Mouse (Mus musculus) MN1 (cell line): Measurements from ENCODE around the gene Tom1l1.
"Not testable (repeated sequence)": the region's sequence is repeated elsewhere in the genome, so short reads cannot be mapped to it uniquely, and the experiment has no call there.

Source experiments
- DNase-seq: peaks from one replicate; pipeline ENCODE4 v3.0.0-alpha.2; 2016; ENCODE audit warnings: low spot score

The Tom1l1 gene

DNA sequence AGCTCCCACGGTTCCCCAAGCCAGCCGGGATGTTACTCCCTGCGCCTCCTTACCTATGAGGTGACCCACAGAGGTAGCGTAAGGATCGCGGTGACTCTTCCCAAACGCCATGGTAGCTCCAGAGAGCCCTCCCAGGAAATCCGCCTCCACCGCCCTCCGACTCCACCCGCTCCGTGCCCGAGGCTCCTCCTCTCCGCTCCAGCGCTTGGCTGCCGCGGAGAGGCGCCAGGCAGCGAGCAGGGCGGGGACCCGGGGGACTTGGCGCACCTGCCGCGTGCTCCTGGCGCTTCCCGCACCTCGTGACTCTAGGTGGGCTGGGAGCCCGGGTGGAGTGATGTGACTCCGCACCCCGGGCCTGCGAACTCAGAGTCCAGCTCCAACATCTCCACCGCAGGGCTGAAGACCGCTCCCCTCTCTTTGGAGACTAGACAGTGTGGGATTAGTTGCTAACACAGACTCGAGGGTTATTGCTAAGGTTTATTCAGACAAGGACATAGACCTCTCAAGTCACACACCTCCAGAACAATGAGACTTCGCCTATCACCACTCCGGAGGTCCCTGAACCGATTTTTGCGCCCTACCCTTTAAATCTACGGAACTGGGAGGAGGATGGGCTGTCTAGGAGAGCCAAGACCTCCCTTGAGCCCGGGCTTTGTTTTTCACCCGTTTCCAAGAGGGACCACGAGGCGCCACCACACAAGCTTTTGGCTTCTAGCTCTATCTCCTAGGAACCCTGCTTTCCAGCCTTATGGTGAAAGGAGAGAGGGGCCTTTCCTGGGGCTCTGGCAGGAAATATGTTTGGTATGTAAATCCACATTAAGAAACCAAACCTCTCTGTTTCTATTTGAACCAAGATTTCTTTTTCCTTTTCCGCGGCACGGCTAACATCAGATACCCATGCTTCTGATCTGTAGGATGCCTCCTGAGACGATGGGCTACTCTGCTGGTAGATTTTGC, at the start of gene Tom1l1:
TSS of gene Tom1l1 (minus strand) at position 907 of the 957 bp plus-strand sequence.
- peak; percentile 64 for DNase-seq

DNA sequence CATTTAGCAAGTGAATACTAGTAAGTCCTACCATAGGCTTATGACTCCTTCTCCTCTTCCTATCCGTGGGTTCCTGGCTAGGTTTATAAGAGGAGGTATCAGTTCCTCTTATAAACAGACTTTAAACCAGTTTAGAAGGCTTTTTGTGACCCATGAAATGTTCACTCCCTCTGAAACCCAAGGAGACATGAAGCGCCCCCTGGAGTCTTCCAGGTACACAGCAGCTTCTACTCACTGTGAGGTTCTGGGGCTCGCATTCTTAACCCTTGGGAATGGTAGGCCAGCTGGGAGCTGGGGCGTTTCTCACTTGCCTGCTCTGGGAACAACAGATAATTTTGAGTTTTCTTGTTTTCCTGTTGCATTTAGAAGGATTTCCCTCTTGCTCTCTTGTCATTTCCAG, 45.4 kb upstream of the Tom1l1 start:
- no peak for DNase-seq

DNA sequence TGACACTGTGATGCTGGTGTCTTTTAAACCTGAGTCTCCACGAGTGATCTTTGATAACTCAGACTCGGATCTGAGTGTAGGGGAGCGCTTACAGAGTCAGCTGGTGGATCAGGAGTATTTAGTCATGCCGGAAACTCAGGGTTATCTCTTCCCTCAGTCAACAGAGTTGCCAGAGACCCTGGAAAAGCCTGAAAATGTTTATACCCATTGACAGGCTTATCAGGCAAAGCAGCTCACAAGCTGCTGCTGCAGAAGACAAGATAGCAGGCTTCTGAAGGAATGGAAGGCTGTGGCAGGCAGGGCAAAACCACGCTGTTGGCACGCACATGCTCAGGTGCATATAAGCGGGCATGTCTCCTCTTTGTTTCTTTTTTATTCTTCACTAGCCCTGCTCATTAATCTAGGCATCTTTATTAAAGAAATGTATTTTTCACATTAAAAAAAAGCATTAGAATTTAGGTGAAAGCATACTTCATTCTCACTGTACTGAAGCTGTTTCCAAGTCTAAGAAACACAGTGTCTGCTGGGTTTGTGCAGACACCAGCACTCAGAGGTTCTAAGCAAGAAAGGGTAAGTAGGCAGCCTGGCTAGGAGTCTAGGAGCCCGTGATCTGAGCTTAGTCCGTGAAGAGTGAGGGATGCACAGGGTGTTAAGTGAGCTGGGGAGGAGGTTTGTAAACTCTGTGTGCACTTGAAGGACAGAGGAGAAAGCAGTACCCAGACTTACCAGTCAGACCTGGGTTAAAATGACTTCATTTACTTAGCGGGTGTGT, 39.4 kb upstream of the Tom1l1 start:
- DNase-seq, result no peak

DNA sequence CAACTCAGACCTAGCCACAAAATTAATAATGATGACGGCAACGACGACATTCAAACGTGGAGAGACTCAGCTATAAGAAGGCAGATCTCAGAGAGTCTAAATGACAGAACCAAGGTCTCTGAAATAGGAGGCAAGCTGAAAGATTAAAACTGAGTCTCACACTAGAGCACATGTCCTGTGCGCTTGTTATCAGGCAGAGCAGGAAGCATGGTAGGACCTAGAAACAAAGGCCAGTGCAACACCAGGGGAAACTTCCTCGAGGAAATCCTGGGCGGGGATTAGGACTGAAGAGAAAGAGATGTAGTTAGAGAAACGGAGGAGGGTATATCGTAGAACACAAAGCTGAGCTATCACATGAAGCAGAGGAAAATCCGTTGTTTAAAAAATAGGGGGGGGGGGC, 38.6 kb upstream of the Tom1l1 start:
- no peak for DNase-seq

DNA sequence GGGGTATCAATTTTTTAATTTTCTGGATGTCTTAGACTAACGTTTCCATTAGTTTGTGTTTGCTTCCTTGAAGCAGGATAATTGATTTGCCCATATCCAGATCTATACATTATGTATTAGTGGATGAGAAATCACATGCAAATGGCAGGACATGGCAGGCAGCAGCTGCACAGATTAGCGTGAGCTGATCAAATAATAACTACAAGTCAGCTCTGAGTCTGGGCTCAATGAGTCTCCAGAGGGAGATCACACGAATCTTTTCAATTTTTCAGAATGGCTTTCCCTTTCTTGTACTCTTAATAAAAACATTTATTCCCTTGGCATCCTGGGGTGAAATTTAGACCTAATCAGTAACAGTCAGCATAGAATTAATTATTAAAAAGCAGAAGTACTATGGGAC, 34.1 kb upstream of the Tom1l1 start:
- DNase-seq, result no peak

DNA sequence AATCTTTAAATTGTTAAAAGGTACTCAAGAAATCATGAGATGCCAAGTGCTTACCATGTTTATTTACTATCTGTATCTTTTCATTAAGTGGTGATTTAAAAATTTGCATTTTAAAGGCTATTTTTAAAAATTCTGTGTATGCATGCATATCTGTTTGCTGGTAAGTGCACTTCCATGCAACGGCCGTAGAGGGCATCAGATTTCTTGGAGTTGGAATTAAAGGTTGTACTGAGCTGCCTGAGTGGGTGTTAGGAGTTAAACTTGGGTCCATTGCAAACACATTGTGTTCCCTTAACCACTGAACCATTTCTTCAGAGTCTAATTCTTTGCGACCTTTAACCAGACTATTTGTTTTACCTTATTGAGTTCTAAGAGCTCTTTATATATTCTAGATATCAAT, 29.6 kb upstream of the Tom1l1 start:
- no peak for DNase-seq

DNA sequence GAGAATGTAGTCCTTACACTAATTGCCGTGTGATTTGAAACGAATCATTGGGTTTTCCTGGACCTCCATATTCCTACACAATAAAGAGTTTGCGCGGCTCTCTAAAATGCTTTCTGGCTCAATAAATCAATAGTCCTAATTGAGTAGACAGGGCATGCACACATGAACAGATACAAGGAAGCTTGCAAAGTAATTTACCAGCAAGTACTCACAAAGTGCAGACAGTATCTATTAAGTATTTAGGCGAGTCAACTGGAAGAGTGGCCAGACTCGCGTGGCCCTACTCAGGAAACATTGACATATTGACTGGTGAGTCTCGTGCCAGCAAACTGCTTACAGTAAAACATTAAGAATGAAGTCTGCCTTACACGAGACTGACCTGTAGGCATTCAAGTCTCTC, 23.4 kb upstream of the Tom1l1 start:
- no peak for DNase-seq

DNA sequence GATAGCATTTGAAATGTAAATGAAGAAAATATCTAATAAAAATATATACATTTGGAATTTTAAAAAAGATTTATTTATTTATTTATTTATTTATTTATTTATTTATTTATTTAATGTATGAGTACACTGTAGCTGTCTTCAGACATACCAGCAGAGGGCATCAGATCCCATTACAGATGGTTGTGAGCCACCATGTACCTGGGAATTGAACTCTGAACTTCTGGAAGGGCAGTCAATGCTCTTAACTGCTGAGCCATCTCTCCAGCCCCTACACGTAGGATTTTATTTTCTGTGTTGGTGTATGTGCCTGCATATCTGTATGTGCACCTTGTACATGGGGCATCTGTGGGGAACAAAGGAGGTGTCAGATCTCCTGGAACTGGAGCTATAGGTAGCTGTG, 19.0 kb upstream of the Tom1l1 start:
- DNase-seq, result not testable (repeated sequence)

DNA sequence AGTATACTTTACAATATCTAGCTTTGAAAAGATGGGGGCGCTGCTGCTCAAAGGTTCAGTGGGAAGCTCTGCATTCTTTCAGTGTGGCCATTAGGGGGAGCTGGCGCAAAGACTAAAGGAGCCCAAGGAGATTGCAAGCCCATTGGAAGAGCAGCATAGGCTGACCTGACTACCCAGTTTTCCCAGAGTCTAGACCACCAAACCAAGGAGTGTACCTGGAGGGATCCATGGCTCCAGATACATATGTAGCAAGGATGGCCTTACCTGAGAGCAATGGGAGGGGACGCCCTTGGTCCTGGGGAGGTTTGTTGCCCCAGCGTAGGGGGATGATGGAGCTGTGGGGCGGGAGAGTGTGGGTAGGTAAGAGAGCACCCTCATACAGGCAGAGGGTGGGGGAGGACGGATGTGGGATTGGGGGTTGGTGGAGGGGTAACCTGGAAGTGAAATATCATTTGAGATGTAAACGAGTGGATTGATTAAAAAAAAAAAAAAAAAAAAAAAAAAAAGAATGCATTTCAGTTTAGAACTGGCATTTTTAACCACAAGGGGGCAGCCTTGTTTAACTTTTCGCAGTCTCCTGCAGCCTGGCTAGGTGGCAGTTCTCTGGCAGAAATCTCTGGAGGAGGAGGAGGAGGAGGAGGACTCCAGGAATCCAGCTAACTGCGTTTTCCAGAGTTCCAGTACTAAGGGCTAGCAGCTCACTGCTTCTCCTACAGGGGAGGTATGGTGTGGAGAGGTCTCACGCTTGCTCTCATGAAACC, 9.5 kb upstream of the Tom1l1 start:
- peak; percentile 67 for DNase-seq

DNA sequence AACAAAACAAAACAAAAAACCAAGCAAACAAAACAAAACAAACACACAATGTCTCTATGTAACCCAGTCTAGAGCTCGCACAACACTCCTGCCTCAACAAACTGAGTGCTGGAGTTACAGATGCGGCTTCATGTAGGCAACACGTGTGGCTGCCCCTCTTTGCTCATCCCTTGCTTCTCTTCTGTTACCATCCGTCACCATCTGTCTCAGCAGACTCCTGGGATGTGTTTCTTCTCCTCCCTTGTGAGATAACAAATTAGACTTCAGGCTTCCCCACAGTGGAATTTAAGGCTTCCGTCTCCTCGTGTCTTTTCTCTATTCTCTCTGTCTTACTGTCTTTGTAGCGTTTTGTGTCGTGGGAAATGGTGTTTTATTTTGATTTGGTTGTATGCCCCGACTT, 7.6 kb upstream of the Tom1l1 start:
- DNase-seq, result no peak

DNA sequence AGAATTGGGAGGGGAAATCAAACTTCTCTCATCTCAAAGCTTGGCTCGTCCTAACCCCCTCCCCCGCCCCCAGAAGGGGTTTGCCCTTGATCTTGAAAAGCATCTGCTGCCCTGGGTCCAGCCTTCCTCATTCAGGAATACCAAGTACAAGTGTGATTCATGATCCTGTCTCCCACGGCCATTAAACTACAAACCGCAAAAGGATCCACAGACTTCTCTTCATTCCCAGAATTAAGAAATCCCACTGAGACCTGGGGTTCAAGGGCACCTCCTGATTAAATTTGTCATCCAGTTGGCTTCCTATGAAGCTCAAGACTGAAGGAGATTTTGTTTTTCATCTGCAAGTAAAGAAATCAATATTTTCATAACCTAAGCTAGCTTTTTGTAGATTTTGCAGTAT, 6.0 kb upstream of the Tom1l1 start:
- no peak for DNase-seq

DNA sequence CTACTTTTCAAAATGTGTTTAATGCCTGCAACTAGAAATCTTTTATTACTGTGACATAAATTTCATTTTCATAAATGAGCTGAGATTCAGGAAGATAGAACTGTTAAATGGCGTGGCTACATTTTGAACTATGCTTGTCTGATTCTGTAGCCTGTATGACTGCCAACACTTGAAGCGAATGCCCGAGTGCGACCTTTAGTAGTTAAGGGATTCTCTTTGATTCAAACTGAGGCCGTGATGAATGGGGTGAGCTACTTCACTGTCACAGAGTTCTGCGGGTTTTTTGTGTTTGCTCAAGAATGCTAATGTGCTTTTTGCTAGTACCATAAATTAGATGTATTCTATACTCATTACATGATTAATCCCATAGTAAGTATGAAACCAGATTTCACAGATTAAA, 2.2 kb upstream of the Tom1l1 start:
- DNase-seq, result no peak

DNA sequence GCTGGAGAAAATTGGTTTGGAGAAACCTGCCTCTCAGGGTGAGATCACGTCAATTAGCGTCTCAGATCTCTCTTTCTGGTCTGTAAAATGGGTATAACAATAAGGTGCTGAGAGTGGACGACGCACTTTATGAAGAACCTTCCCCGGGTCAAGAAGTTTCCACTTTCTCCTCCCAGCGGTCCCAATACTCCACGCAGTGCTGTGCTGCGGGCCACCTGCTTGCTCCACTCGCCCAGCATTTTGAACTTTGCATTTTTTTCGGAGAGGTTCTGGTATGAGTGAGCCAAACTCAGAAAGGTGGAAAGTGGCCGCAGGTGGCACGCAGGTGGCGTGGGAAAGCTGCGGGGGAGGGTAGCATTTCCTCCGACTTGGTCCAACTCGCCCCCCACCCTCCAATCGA, 1.1 kb downstream of the Tom1l1 start:
- no peak for DNase-seq

DNA sequence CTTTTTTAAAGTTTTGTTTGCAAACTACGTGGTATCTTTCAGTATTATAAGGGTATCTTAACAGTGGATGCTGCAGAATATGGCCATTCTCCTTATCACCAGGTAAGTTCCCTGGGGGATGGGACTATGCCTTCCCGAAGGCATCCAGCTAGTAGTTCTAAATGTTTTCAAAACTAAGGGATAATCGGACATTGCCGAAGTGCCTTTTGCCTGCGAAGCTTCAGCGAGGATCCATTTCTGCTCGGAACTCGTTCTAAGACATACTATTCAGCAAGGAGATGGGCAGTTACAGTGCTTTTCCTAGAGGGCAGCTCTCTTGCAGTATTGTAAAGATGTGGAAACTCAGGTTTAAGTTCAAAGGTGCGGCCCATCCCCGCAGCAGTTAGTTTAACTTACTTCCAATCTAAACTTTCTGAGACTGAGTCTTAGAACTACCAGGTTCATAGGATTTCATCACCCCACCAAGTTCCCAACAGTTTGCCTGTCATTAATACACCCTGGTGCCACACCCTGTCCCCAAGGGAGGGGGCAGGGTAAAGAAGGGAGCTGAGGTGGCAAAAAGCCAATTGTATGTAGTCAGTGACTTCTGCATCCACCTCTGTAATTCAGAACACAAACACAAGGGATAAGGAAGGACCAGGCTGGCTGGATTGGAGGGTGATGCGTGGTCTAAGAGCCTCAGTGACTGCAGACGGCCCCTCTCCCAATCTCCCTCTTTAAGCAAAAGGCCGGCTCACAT, 1.7 kb downstream of the Tom1l1 start:
- DNase-seq, result no peak

DNA sequence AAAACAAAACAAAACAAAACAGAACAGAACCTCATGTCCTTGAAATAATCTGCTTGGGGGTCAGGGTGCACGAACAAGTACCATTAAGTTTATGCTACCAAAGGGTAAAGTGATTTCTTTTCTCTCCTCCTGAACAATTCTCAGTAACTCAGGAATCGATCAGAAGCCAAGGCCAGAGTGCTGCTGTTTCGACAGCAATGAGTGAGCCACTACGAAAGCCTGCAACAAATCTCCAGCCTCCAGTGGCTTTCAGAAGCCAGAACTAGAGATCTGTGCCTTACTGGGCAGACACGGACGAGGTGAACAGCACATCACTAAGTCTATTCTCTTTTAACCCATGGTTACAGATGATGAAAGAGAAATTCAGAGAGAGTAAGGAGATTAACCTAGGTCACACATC, 3.0 kb downstream of the Tom1l1 start:
- DNase-seq, result no peak

DNA sequence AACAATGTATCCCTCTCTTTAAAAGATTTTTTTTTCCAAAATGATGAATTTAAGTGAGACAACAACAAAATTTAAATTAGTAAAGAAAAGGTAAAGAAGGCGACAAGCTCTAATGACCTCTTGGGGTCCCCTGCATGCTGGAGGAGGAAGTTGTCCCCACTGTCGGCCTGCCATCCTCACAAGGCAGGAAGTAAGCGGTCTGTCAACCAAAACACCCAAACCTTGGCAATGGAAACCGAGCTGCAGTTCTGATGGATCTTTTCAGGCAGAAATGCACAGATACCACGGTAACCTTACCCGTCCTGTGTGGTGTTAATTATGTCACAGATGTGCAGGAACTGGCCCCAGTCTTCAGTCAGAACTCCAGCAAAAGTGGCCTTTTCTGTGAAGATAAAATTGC, 3.4 kb downstream of the Tom1l1 start:
- DNase-seq, result no peak

DNA sequence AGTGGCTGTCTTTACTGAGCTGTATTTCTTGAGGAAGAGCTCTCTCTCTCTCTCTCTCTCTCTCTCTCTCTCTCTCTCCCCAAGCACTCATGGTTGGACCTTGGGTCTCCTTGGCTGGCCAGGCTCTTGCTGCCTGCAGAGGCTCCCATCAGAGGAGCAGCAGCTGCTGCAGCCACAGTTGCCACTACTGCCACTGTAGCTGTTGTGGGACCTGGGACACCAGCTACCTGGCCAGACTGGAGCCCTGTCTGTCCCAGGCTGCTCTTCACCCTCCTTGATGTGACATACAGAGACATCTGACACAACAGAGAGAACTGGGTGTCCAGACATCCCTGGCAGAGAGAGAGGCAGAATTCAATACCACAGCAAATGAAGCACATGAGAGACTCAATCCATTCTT, 7.0 kb downstream of the Tom1l1 start:
- DNase-seq, result no peak

DNA sequence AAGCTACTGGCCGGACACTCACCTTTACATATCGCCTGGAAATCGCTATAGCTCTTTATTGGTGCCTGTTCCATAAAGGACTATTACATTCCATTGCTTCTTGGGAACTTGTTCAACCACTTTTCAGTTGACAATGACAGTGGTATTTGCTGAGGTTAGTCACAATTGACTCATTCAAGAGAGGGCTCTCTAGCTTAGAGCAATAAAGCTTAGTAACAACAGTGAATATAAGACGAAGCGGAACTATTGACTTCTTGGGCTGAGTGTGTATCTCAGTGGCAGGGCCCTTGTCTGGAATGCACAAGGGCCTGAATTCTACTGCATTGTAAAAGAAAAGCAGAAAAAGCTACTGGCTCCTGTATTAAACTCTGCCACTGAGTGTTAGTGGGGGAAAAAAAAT, 9.6 kb downstream of the Tom1l1 start:
- DNase-seq, result no peak

DNA sequence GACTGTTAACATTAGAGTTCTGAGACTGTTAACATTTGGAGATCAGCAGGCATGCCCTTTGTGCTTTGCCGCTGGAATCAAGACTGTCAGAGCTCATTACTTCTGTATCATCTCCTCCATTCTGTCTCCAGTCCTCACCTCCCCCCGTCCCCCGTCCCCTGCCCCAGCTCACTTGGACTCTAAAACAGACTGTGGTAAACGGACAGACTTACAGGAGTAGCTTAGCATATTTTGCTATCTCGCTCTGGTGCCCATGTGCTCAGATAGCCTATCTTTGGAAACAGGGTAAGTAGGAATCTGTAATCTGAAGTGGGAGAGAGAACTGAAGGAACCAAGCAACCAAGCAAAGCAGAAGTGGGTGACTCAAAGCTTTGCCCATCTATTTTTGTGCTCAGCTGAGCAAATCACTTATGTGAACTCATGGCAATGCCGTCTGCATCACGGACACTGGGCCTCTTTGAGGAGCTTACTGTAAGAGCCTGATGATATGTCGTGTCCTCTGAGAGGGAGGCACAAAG, 10.3 kb downstream of the Tom1l1 start:
- DNase-seq, result no peak

DNA sequence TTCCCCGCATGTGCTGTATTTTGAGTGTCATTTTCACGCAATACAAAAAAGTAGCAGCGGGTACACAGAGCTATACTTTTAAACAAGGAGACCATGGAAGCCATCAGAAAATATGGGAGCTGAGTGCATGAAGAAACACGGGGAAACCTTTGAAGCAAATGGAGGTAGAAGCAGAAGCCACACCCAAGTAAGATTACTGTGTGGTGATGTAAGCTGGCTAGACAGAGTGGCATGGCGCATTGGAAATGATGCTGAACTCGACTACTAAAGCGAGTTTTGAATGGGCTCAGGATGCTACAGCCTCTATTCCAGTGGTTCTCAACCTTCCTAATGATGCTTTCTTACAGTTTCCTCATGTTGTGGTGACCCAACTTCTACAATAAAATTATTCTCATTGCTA, 11.1 kb downstream of the Tom1l1 start:
- no peak for DNase-seq

DNA sequence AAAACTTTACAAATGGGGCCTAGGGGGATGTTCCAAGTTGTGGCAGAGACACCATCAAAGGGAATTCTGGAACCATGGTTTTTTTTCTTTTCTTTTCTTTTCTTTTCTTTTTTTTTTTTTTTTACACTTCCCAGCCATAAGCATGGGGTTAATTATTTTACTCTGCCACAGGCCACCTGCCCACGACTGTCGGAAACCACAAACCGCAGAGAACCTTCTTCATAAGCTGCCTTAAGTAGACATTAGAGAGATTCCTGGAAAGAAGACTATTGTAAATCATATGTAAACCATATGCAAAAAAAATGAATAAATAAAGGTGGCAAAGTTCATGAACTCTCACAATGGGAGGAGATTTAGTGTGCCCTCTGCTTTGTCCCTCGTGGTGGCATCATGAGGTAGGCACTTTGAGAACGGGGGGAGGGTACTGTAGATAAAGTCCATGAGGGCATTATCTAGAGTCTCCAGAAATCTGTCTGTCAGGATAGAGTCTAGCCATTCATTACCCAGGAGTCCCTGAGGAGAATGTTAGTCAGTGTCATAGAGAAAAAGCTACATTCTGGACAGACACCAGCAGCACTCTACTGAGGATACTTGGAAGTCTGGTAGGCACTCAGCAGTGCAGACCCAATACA, 12.6 kb downstream of the Tom1l1 start:
- no peak for DNase-seq
